Mouse (Mus musculus) heart, adult 10 weeks (tissue): ENCODE data around the gene Usp17la. TPM values are rescaled to one million over a fixed set of nuclear protein-coding genes. Genes with fewer than 3 reads are reported as not detected.

Source experiments
- polyA plus RNA-seq: library from polyadenylated mRNA; stranded (reverse); fragments of 350-450 nt; fragmentation: Illumina TruSeq; extraction: RNeasy Lipid Tissue Mini Kit (QIAGEN cat#74804); gene quantifications from one replicate; pipeline ENCODE4 v1.2.3, GENCODE M21; 2014; ENCODE audit warnings: low read depth, low replicate concordance

The Usp17la gene
- not detected for polyA plus RNA-seq

DNA sequence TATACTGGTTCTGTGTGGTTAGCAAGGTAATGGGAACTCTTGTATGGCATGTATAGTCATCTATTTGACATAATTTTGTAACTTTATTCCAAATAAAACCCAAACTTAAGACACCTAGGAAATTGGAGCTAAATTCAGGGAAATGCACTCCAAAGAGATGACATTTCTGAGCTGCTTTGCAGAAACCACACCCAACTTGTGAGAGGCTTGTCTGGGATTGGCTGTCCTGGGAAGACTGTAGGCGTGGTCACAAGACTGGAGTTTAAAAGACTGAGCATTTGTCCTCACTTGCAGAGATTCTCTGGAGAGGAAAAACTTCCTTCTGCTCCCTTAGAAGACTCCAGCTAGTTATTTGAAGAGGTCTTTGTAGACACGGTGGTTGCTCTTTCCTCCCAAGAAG is at the start of gene Usp17la:
TSS of gene Usp17la (plus strand) at position 301 of the 400 bp plus-strand sequence.

DNA sequence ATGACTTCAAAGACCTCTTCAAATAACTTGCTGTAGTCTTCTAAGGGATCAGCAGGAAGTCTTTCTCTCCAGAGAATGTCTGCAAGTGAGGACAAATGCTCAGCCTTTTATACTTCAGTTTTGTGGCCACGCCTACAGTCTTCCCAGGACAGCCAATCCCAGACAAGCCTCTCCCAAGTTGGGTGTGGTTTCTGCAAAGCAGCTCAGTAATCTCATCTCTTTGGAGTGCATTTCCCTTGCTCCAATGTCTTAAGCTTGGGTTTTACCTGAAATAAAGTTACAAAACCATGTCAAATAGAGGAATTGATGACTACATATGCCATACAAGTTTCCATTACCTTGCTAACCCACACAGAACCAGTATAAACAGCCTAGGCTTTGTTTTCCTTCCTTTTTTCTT is 14.3 kb upstream of the Usp17la start, which contains the start of gene Usp17lb:
TSS of gene Usp17lb (minus strand) at position 101 of the 400 bp plus-strand sequence.

DNA sequence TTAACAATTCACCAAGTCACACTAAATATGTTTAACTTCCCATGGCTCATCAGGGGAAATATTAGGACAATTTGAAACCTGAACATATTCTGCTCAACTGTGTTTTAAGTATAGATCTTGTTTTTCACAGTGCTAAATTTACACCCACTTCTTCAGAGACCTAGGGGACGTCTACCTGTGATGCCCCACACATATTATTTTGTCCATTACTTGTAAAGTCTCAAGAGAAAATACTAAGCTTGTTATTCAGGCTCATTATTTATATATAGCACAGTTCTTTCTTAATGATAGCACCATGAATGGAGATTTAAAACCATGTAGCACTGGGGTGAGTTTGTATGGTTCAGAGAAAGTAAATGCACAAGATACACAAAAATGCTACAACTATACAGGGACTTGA is 20.9 kb downstream of the Usp17la start, which contains the start of gene Olfr665:
TSS of gene Olfr665 (plus strand) at position 301 of the 400 bp plus-strand sequence.

DNA sequence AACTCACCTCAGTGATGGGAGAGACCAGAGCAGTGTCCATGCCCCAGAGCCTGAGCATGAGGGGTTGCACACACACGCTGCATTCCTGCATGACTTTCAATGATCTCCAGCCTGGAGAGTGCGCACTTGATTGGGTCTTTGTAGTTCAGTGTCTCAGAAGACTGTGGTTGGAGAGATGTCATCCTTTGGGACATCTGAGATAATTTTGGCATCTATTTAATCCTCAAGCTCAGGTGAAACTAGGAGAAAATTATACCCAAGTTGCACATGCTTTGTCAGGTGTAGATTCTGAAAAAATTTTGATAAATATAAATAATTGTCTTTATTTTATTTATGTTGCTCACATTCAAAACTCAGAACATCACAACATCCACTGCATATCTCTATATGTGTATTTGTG is 39.0 kb downstream of the Usp17la start, which contains the start of gene Olfr666:
TSS of gene Olfr666 (minus strand) at position 101 of the 400 bp plus-strand sequence.

Other genes with a start within 250 kb of the Usp17la start
- gene Olfr656, start 243.1 kb upstream of the Usp17la start, polyA plus RNA-seq: not detected
- not detected for gene Olfr657, start 232.2 kb upstream of the Usp17la start, polyA plus RNA-seq
- not detected for gene Olfr658, start 209.7 kb upstream of the Usp17la start, polyA plus RNA-seq
- not detected for gene Olfr659, start 190.3 kb upstream of the Usp17la start, polyA plus RNA-seq
- not detected for gene Olfr661, start 170.5 kb upstream of the Usp17la start, polyA plus RNA-seq
- not detected for gene Usp17le, start 79.5 kb upstream of the Usp17la start, polyA plus RNA-seq
- not detected for gene Usp17lb, start 14.4 kb upstream of the Usp17la start, polyA plus RNA-seq
- not detected for gene Olfr665, start 21.0 kb downstream of the Usp17la start, polyA plus RNA-seq
- gene Olfr666, start 38.9 kb downstream of the Usp17la start, polyA plus RNA-seq: not detected
- gene Olfr667, start 64.5 kb downstream of the Usp17la start, polyA plus RNA-seq: not detected
- not detected for gene Olfr668, start 71.0 kb downstream of the Usp17la start, polyA plus RNA-seq
- gene Olfr669, start 77.2 kb downstream of the Usp17la start, polyA plus RNA-seq: not detected
- gene Olfr670, start 105.6 kb downstream of the Usp17la start, polyA plus RNA-seq: not detected
- gene Olfr671, start 122.1 kb downstream of the Usp17la start, polyA plus RNA-seq: not detected
- gene Olfr672, start 145.0 kb downstream of the Usp17la start, polyA plus RNA-seq: not detected
- gene Olfr675, start 171.5 kb downstream of the Usp17la start, polyA plus RNA-seq: not detected
- not detected for gene Olfr676, start 175.7 kb downstream of the Usp17la start, polyA plus RNA-seq
- not detected for gene Olfr677, start 194.4 kb downstream of the Usp17la start, polyA plus RNA-seq
- not detected for gene Olfr678, start 207.5 kb downstream of the Usp17la start, polyA plus RNA-seq
- gene Olfr679, start 224.2 kb downstream of the Usp17la start, polyA plus RNA-seq: not detected
- not detected for gene Olfr680-ps1, start 235.8 kb downstream of the Usp17la start, polyA plus RNA-seq